Mouse (Mus musculus): ENCODE measurements around the gene Agap1.

- TF ChIP-seq EP300 (IDR thresholded peaks at IDR 0.05) (no peak), CTCF (IDR thresholded peaks at IDR 0.05) (no peak)
Measured at GRCm38 (mm10) chr1:89666154-89666553, 211.5 kb downstream of the Agap1 start.
